Mouse (Mus musculus) limb, embryonic 12.5 days (tissue): ENCODE data around the gene Gm20906. TPM values are rescaled to one million over a fixed set of nuclear protein-coding genes. Genes with fewer than 3 reads are reported as not detected.
"Not testable (repeated sequence)": the region's sequence is repeated elsewhere in the genome, so short reads cannot be mapped to it uniquely, and the experiment has no call there.

ENCODE experiments used
- ATAC-seq: fragments of 200-750 bp; cut with Nextera tagmentation; 2 replicates; pipeline ENCODE4 v1.8.0; 2017; ENCODE audit warnings: low read depth, moderate TSS enrichment; ENCODE audit not compliant: insufficient number of reproducible peaks, insufficient read depth, low FRiP score, low TSS enrichment
- H3K27ac ChIP-seq: fragments of 300-500 bp; sonication (generic); 2 replicates; pipeline ENCODE4 v1.5.1; 2016; ENCODE audit warnings: mild to moderate bottlenecking, moderate library complexity
- H3K27me3 ChIP-seq: fragments of 300-500 bp; sonication (generic); 2 replicates; pipeline ENCODE4 v1.6.1; 2016; ENCODE audit warnings: mild to moderate bottlenecking, moderate library complexity
- H3K36me3 ChIP-seq: fragments of 300-500 bp; sonication (generic); 2 replicates; pipeline ENCODE4 v1.6.1; 2016; ENCODE audit warnings: mild to moderate bottlenecking, moderate library complexity
- H3K4me1 ChIP-seq: fragments of 300-500 bp; sonication (generic); replicated peaks from 2 replicates; pipeline ENCODE4 v1.6.1; 2016
- H3K4me2 ChIP-seq: fragments of 300-500 bp; sonication (generic); 2 replicates; pipeline ENCODE4 v1.6.1; 2016; ENCODE audit warnings: mild to moderate bottlenecking, moderate library complexity
- H3K4me3 ChIP-seq: fragments of 300-500 bp; sonication (generic); replicated peaks from 2 replicates; pipeline ENCODE4 v1.5.1; 2016; ENCODE audit warnings: mild to moderate bottlenecking
- H3K9ac ChIP-seq: fragments of 300-500 bp; sonication (generic); replicated peaks from 2 replicates; pipeline ENCODE4 v1.6.1; 2016; ENCODE audit warnings: mild to moderate bottlenecking, moderate library complexity
- H3K9me3 ChIP-seq: fragments of 300-500 bp; sonication (generic); 2 replicates; pipeline ENCODE4 v1.6.1; 2016; ENCODE audit warnings: mild to moderate bottlenecking, moderate library complexity
- WGBS: fragments of 180-500 bp; shearing (Covaris S2); methylation state at CpG from one replicate; pipeline ENCODE4 v1.1.7; 2016; 5-methylcytosine and 5-hydroxymethylcytosine counted together
- polyA plus RNA-seq: library from polyadenylated mRNA; unstranded; fragments of >200 nt; fragmentation: Nextera tagmentation; extraction: Ambion mirVana; gene quantifications from 2 replicates; pipeline ENCODE4 v1.2.1, GENCODE M21; 2016

Gene Gm20906
- polyA plus RNA-seq, result not detected in 2 replicates

GRCm38 (mm10) chrY:87550666-87551065 is at the start of gene Gm20906:
Gene Gm20906 (plus strand): TSS chrY:87550966.
- not testable (repeated sequence) for H3K4me3 ChIP-seq, H3K4me2 ChIP-seq, H3K9ac ChIP-seq, H3K4me1 ChIP-seq, H3K27me3 ChIP-seq, H3K9me3 ChIP-seq, H3K36me3 ChIP-seq, ATAC-seq, H3K27ac ChIP-seq
- no CpG with 5 or more reads among the region's 6 CpGs for WGBS
